Mouse (Mus musculus) midbrain, embryonic 12.5 days (tissue): Measurements from ENCODE around the gene Tmem139. TPM values are rescaled to one million over a fixed set of nuclear protein-coding genes. Genes with fewer than 3 reads are reported as not detected.
A peak's percentile ranks its signal among the peaks of the same experiment; 100 is the strongest.

Experiments
- ATAC-seq: fragments of 200-750 bp; cut with Nextera tagmentation; 2 replicates; pipeline ENCODE4 v1.8.0; 2017; ENCODE audit warnings: low read depth, moderate TSS enrichment, moderate library complexity; ENCODE audit not compliant: low FRiP score
- H3K27ac ChIP-seq: fragments of 300-500 bp; sonication (generic); replicated peaks from 2 replicates; pipeline ENCODE4 v1.5.1; 2016; ENCODE audit warnings: mild to moderate bottlenecking
- H3K27me3 ChIP-seq: fragments of 300-500 bp; sonication (generic); 2 replicates; pipeline ENCODE4 v1.6.1; 2016; ENCODE audit warnings: mild to moderate bottlenecking
- H3K36me3 ChIP-seq: fragments of 300-500 bp; sonication (generic); 2 replicates; pipeline ENCODE4 v1.6.1; 2016
- H3K4me1 ChIP-seq: fragments of 300-500 bp; sonication (generic); 2 replicates; pipeline ENCODE4 v1.6.1; 2016
- H3K4me2 ChIP-seq: fragments of 300-500 bp; sonication (generic); replicated peaks from 2 replicates; pipeline ENCODE4 v1.6.1; 2016; ENCODE audit warnings: mild to moderate bottlenecking, moderate library complexity
- H3K4me3 ChIP-seq: fragments of 300-500 bp; sonication (generic); 2 replicates; pipeline ENCODE4 v1.5.1; 2016; ENCODE audit warnings: mild to moderate bottlenecking
- H3K9ac ChIP-seq: fragments of 300-500 bp; sonication (generic); replicated peaks from 2 replicates; pipeline ENCODE4 v1.6.1; 2016; ENCODE audit warnings: mild to moderate bottlenecking, moderate library complexity
- H3K9me3 ChIP-seq: fragments of 300-500 bp; sonication (generic); 2 replicates; pipeline ENCODE4 v1.6.1; 2016; ENCODE audit warnings: mild to moderate bottlenecking
- WGBS: fragments of 180-500 bp; shearing (Covaris S2); methylation state at CpG from one replicate; pipeline ENCODE4 v1.1.7; 2016; 5-methylcytosine and 5-hydroxymethylcytosine counted together
- polyA plus RNA-seq: library from polyadenylated mRNA; unstranded; fragments of >200 nt; fragmentation: Nextera tagmentation; extraction: Ambion mirVana; gene quantifications from 2 replicates; pipeline ENCODE4 v1.2.1, GENCODE M21; 2016

Tmem139 gene
- polyA plus RNA-seq, 1 experiment from 2014 or later, result 0.26 TPM

DNA sequence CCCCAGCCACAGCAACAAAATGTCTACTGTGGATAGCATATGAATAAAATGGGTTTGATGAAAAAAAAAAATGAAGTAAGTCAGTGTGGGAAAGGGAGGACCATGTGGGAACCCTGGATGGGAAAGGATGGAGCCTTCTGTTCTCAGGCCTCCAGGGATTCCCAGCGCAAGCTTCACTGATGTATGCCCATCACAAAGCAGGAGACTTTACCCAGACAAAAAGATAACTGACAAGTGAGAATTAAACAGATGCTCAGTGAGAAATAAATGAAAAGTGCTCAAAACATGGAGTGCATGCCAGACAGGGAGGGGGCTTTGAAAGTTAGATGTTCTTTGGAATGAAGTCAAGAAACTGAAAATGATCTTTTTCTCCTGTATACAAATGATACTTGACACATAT is 13.8 kb upstream of the Tmem139 start:
- no peak for ATAC-seq
- Histone ChIP-seq H3K27ac (no peak overlapping the region), H3K36me3 (no peaks in the 10 kb centered on the region), H3K4me2 (no peak overlapping the region), H3K9ac (no peak overlapping the region), H3K4me3 (no peak overlapping the region), H3K27me3 (peaks cover 19% of the 10 kb centered on the region), H3K4me1 (no peaks in the 10 kb centered on the region), H3K9me3 (no peaks in the 10 kb centered on the region)
- 83% methylated on average over 1 of the region's 1 CpGs for WGBS

DNA sequence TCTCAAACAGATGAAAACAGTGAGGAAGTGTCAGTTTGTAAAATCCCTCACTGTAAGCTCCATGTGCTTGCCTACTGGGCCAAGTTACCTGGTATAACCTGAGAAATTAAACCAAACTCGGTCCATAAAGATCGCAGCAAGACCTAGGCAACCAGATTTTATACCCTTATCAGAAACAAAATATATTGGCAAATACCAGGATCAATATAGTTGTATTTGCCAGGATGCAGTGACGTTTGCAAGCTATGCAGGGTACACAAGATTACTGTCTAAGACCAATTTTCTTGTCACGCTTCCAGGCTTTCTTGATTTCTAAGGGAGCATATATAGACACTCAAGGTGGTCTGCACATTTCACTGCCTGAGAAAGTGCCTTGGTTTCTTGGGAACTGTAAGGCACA is 10.0 kb upstream of the Tmem139 start:
- no peak overlapping the region for H3K4me2 ChIP-seq
- H3K27ac ChIP-seq, result no peak overlapping the region
- WGBS, result 85% methylated on average over 4 of the region's 4 CpGs
- H3K4me3 ChIP-seq, result no peak overlapping the region
- no peaks in the 10 kb centered on the region for H3K36me3 ChIP-seq
- no peak overlapping the region for H3K9ac ChIP-seq
- no peaks in the 10 kb centered on the region for H3K9me3 ChIP-seq
- no peak for ATAC-seq
- H3K4me1 ChIP-seq, result no peaks in the 10 kb centered on the region
- peaks cover 11% of the 10 kb centered on the region for H3K27me3 ChIP-seq

DNA sequence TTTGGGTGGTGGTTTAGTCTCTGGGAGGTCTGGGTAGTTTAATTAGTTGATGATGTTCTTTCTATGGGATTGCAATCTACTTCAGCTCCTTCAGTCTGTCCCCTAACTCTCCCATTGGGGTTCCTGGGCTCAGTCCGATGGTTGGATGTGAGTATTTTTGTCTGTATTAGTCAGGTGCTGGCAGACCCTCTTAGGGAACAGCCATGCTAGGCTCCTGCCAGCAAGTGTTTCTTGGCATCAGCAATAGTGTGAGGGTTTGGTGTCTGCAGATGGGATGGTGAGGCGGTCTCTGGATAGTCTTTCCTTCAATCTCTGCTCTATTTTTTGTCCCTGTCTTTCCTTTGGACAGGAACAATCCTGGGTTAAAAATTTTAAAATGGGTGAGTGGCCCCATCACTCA is 8.7 kb upstream of the Tmem139 start:
- H3K9ac ChIP-seq, result no peak overlapping the region
- no peak overlapping the region for H3K4me3 ChIP-seq
- no peak overlapping the region for H3K27ac ChIP-seq
- no peaks in the 10 kb centered on the region for H3K9me3 ChIP-seq
- ATAC-seq, result no peak
- WGBS, result 92% methylated on average over 2 of the region's 2 CpGs
- H3K4me2 ChIP-seq, result no peak overlapping the region
- H3K27me3 ChIP-seq, result 0 out of 2 replicates have a peak, but pooled peaks cover 5% of the 10 kb centered on the region
- no peaks in the 10 kb centered on the region for H3K36me3 ChIP-seq
- H3K4me1 ChIP-seq, result no peaks in the 10 kb centered on the region

DNA sequence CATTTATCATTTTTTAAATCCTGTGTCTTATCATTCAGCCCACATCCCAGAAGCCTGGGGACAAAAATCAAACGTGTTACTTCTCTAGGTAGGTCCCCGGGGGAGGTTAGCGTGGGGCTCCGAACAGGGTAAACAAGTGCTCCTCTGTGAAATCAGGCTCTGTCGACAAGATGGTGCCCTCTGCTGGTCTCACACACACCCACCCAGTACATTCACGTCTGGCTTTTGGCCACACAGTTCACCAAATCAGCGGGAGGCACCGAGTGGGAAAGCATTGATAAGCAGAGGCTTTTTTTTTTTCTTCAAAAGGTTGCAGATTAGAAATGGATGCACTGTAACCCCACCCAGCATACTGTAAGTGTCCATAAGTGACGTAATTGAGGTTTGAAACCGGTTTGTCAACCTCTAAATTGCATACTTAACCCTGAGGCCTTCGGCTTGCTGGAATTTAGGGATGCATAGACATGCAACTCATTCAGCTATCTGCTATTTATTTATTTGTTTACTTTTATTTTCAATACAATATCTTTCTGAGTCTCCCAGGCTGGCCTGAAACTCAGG is 4.4 kb upstream of the Tmem139 start:
- no peak overlapping the region for H3K4me3 ChIP-seq
- no peak overlapping the region for H3K27ac ChIP-seq
- no peaks in the 10 kb centered on the region for H3K4me1 ChIP-seq
- H3K9ac ChIP-seq, result no peak overlapping the region
- H3K9me3 ChIP-seq, result no peaks in the 10 kb centered on the region
- peak; percentile 77 for ATAC-seq
- H3K36me3 ChIP-seq, result no peaks in the 10 kb centered on the region
- no peak overlapping the region for H3K4me2 ChIP-seq
- H3K27me3 ChIP-seq, result peaks cover 5% of the 10 kb centered on the region; the same call in 1 of the 2 replicates
- WGBS, result 21% methylated on average over 11 of the region's 11 CpGs

DNA sequence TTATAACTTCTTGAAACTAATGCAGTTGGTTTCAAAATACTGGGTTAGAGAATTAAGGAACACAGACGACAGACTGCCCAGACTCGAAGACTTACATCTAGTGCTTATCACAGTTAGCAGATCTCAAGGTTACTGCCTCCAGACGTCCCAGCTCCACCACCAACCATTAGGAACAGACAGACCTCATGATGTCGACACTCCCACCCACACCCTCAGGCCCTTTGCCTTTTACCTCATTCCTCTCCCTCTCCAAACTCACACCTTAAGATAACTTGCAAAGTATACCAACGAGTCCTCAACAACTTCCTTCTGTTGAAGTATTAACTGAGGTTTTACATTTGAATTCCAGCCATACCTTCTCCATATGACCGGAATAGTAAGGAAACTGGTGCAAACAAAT is 1.3 kb upstream of the Tmem139 start:
- WGBS, result 75% methylated on average over 6 of the region's 6 CpGs
- H3K4me2 ChIP-seq, result no peak overlapping the region
- no peaks in the 10 kb centered on the region for H3K36me3 ChIP-seq
- H3K9ac ChIP-seq, result no peak overlapping the region
- H3K27ac ChIP-seq, result no peak overlapping the region
- no peaks in the 10 kb centered on the region for H3K9me3 ChIP-seq
- H3K4me3 ChIP-seq, result no peak overlapping the region
- peaks cover 5% of the 10 kb centered on the region; the same call in 1 of the 2 replicates for H3K27me3 ChIP-seq
- ATAC-seq, result no peak
- no peaks in the 10 kb centered on the region for H3K4me1 ChIP-seq

DNA sequence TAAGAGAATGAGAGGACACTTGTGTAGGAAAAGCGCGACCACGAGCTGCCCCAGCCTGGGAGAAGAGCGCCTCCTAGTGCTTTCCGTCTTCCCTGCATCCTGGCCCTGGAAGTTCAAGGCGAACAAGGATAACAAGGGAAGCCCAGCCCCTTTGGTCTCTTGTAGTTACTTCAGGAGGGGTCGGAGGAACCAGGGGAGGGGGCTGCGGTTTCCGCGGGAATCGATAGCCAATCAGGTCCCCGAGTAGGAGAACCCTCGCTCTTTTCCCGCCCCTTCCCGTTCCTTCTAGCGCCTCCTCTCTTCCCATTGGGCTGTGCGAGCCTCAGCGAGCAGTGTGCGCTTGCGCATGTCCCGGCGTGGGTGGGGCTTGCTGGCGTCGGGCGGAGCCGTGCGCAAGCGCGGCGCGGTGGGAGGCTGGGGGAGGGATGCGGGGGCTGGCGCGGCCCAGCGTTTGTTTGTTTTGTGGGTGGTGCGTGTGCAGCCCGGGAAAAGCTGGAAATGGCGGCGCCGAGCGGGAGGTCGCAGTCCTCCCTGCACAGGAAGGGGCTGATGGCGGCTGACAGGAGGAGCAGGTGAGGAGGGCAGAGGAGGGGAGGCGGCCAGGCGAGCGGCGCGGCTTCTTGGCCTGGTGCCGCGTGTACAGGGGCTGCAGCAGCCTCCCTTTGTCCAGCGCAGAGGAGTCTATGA is 3.0 kb downstream of the Tmem139 start, which contains the start of gene Casp2:
Casp2 (plus strand) TSS at position 360 of the 687 bp plus-strand sequence.
- peak within 1 kb of the TSS; percentile 83 for H3K4me2 ChIP-seq
- H3K4me1 ChIP-seq, result peaks cover 11% of the 10 kb centered on the region
- peaks cover 26% of the 10 kb centered on the region for H3K36me3 ChIP-seq
- WGBS, result under 1% methylated on average over 45 of the region's 51 CpGs
- peak within 1 kb of the TSS; percentile 84 for H3K9ac ChIP-seq
- peak within 1 kb of the TSS; percentile 86 for H3K4me3 ChIP-seq
- no peaks in the 10 kb centered on the region for H3K9me3 ChIP-seq
- ATAC-seq, result peak; percentile 99
- peak within 1 kb of the TSS; percentile 90 for H3K27ac ChIP-seq
- H3K27me3 ChIP-seq, result peaks cover 5% of the 10 kb centered on the region; the same call in 1 of the 2 replicates

DNA sequence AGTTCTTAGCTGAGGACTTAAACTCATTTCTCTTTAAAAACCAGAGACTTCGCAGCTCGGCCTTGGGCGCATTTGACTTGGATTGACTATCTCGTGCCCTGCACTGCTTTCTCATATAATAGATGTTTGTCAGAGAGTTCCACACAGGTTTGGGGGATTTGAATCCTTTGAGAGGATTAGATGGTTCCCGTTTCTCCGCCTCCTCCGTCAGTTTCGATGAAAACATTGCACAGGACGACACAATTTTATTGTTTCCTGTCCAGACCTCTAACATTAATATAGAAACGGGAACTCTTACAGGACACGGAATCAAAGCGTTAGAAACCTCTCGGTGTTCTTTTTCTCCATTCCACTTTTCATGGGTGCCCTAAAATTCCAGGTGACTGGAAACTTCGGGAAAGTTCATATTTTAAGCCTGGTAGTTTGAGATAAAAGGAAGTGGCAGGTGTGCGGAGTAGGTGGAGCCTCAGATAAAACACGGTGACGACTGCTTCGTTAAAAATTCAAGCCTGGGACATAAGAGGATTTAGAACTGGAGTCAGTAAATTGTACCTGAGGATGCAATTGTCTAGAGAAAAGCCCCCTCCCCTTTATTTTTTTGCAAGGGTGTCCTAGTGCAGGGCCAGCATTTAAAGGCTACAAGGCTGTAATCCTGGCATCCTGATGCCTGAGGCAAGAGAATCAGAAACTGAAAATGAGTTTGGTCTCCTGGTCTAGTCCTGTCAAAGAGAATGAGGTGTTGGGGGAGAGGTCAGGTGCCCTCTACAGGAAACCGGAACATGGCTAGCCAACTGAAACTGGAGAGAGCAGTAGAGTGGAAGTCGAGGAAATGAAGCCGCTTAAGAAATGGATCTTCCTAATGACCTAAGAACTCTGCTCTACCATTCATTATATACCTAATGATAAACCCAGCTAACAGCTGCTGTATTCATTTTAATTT is 3.9 kb downstream of the Tmem139 start:
- Histone ChIP-seq H3K9me3 (no peaks in the 10 kb centered on the region), H3K9ac (peak overlapping the region; percentile 84), H3K4me1 (peaks cover 11% of the 10 kb centered on the region), H3K36me3 (peaks cover 35% of the 10 kb centered on the region), H3K27ac (peak overlapping the region; percentile 90), H3K4me3 (peak overlapping the region; percentile 86), H3K4me2 (peak overlapping the region; percentile 83), H3K27me3 (peaks cover 4% of the 10 kb centered on the region; the same call in 1 of the 2 replicates)
- WGBS, result under 1% methylated on average over 21 of the region's 21 CpGs
- ATAC-seq, result no peak

DNA sequence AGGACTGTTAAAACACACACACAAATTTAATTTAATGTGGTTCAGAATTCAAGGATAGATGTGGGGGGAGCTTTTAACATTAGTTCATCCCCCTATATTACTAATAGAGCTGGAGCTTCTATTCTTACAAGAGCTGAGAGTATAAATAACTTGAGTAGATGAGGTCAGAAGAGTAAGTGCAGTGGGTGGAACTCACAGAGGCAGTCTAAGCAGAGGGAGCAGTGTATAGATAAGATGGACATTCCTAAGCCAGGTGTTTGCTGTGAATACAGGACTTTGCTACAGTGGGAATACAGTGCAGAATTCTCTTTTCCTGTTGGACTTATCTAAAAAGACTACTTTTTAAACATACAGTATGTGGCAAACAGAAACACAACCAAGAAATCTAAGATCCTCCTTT is 9.0 kb downstream of the Tmem139 start:
- H3K4me2 ChIP-seq, result no peak overlapping the region
- H3K9ac ChIP-seq, result no peak overlapping the region
- H3K4me3 ChIP-seq, result no peak overlapping the region
- H3K27me3 ChIP-seq, result no peaks in the 10 kb centered on the region
- ATAC-seq, result no peak
- no peaks in the 10 kb centered on the region for H3K9me3 ChIP-seq
- H3K27ac ChIP-seq, result no peak overlapping the region
- peaks cover 79% of the 10 kb centered on the region for H3K36me3 ChIP-seq
- H3K4me1 ChIP-seq, result peaks cover 11% of the 10 kb centered on the region

DNA sequence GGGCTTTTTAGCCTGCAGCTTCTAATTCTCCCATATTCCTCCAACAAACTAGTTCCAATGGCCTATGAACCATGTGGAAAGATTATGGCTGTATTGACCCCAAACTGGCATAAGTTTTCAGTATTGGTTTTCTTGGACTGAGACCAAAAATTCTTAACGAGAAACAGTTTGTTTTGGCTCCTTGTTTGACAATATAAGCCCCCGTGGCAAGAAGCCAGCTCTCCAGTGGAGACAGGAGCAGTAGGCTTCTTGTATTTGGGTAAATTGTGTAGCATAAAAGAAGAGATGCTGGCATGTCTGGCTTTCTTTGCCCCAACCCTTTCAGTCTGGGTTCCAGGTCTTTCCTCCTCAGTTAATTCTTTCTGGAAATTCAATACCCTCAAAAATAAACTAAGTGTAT is 14.4 kb downstream of the Tmem139 start:
- Histone ChIP-seq H3K9me3 (no peaks in the 10 kb centered on the region), H3K27me3 (no peaks in the 10 kb centered on the region), H3K4me3 (no peak overlapping the region), H3K9ac (no peak overlapping the region), H3K4me1 (no peaks in the 10 kb centered on the region), H3K4me2 (no peak overlapping the region), H3K36me3 (peaks cover 90% of the 10 kb centered on the region), H3K27ac (no peak overlapping the region)
- WGBS, result 82% methylated on average over 2 of the region's 2 CpGs
- ATAC-seq, result no peak

DNA sequence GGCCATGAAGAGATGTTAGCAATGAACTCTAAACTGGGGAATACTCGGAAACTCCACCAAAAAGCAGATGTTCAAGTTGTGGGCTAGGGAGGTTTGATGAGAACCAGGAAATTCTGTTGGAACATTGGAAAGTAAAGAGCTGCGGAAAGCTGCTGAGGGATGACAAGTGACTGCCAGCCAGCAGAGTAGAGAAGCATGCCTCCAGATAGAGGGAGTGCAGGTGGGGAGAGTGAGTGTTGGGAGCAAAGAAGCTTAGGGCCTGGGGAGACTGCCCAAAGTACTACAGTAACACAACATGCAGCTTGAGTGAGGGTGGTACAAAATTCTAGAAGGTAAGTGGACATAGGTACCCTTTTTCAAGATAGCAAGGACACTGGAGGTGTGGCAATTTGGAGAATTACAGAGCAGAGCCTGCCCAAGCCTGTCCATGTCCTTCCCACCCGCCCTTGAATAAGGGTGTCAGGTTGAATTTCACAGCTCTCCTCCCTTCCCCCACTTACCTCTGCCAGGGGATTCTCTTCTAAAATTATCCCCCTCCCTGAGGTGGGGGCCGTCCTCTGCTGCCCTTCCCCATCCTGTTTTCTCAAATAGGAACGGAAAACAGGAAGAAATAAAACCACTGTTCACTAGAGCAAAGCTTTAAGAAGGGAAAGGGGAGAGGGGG is 21.2 kb downstream of the Tmem139 start:
- Histone ChIP-seq H3K4me1 (no peaks in the 10 kb centered on the region), H3K9ac (no peak overlapping the region), H3K9me3 (no peaks in the 10 kb centered on the region), H3K27ac (no peak overlapping the region), H3K4me3 (no peak overlapping the region), H3K27me3 (no peaks in the 10 kb centered on the region), H3K4me2 (no peak overlapping the region), H3K36me3 (peaks cover 71% of the 10 kb centered on the region)
- ATAC-seq, result peak; percentile 42; the same call in 1 of the 2 replicates
- 78% methylated on average over 5 of the region's 5 CpGs for WGBS

DNA sequence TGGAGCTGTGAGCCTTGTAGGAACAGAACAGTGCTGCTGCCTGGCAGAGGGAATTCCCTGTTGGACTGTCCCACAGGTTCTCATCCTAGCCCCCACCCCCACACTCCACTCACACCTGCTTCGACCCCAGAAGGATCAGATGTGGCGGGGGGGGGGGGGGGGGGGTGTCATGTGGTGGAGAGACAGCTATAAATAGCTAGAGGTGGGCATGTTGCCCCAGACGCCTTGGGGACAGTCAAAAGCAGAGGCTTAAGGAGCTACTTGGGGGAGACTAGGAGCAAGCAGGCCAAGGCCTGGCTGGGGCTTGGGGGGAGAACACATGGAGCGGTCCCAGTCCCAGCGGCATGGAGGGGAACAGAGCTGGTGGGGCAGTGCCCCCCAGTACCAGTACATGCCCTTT is 24.7 kb downstream of the Tmem139 start, which contains the start of gene Clcn1:
Clcn1 (plus strand) TSS at position 238 of the 400 bp plus-strand sequence.
- H3K36me3 ChIP-seq, result peaks cover 57% of the 10 kb centered on the region
- H3K4me2 ChIP-seq, result no peak within 1 kb of the TSS
- 87% methylated on average over 4 of the region's 5 CpGs for WGBS
- no peaks in the 10 kb centered on the region for H3K4me1 ChIP-seq
- peak; percentile 39; the same call in 1 of the 2 replicates for ATAC-seq
- no peak within 1 kb of the TSS for H3K27ac ChIP-seq
- H3K9me3 ChIP-seq, result no peaks in the 10 kb centered on the region
- H3K27me3 ChIP-seq, result no peaks in the 10 kb centered on the region
- no peak within 1 kb of the TSS for H3K4me3 ChIP-seq
- no peak within 1 kb of the TSS for H3K9ac ChIP-seq
